Mouse (Mus musculus): ENCODE measurements at regions not wholly inside any gene's neighbourhood (a gene's known extent, or its start where the extent isn't known, plus 50 kb on each side); places are given as distances from the start of the nearest gene placed in this dataset.

GRCm38 (mm10) chr17:67503125-67503878 lies 129.2 kb downstream of the Lrrc30 start:
- DNase-seq = no peak

GRCm38 (mm10) chr17:67502628-67503027 lies 129.9 kb downstream of the Lrrc30 start:
- DNase-seq = no peak

- DNase-seq = no peak
These were observed 132.5 kb downstream of the Lrrc30 start for GRCm38 (mm10) chr17:67499783-67500641.

- DNase-seq = no peak
These were observed 135.1 kb downstream of the Lrrc30 start for GRCm38 (mm10) chr17:67497380-67497779.

- DNase-seq = no peak
These were observed 126.2 kb upstream of the Ptprm start for GRCm38 (mm10) chr17:67480463-67480862.

- peak; percentile 11 for DNase-seq
These were observed 118.9 kb upstream of the Ptprm start for GRCm38 (mm10) chr17:67473137-67473536.

GRCm38 (mm10) chr17:67458851-67459421 lies 104.7 kb upstream of the Ptprm start:
- no peak for DNase-seq

GRCm38 (mm10) chr17:67451966-67452365 lies 97.7 kb upstream of the Ptprm start:
- DNase-seq = no peak

- DNase-seq = no peak
These were observed 96.8 kb upstream of the Ptprm start for GRCm38 (mm10) chr17:67451081-67451480.

- no peak for DNase-seq
These were observed 95.8 kb upstream of the Ptprm start for GRCm38 (mm10) chr17:67450021-67450420.

GRCm38 (mm10) chr17:67445986-67446385 lies 91.7 kb upstream of the Ptprm start:
- no peak for DNase-seq

- no peak for DNase-seq
These were observed 86.7 kb upstream of the Ptprm start for GRCm38 (mm10) chr17:67440961-67441360.

- DNase-seq = no peak
These were observed 65.9 kb upstream of the Ptprm start for GRCm38 (mm10) chr17:67419956-67420711.

- DNase-seq = no peak
These were observed 58.4 kb upstream of the Ptprm start for GRCm38 (mm10) chr17:67412546-67413250.

- DNase-seq = no peak
These were observed 55.7 kb upstream of the Ptprm start for GRCm38 (mm10) chr17:67409911-67410310.

GRCm38 (mm10) chr17:67405934-67406333 lies 51.7 kb upstream of the Ptprm start:
- DNase-seq = no peak

Measured in cerebellum, adult 9-11 months (tissue).